Mouse (Mus musculus): Measurements from ENCODE around the gene Cux2.

Gene Cux2

DNA sequence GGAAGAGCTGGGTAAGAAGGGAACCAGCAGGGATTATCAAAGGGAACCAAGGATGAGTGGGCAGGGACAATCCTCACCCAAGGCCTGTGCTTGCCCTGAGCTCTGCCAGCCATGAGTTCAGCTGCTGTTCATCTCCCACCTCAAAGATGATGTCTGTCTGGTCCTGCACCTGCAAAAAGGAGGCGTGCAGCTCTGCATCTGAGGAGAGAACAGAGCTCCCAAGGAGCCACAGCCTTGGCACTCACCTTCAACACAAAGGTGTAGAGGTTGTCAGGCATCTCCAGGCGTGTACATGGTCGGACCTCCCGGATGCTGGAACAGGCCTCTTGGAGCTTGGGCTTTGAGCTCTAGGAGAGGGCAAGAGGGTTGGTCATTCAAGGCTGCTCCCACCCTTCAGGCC is 231.0 kb downstream of the Cux2 start:
- DNase-seq (ENCODE audit: low spot score) = no peak

DNA sequence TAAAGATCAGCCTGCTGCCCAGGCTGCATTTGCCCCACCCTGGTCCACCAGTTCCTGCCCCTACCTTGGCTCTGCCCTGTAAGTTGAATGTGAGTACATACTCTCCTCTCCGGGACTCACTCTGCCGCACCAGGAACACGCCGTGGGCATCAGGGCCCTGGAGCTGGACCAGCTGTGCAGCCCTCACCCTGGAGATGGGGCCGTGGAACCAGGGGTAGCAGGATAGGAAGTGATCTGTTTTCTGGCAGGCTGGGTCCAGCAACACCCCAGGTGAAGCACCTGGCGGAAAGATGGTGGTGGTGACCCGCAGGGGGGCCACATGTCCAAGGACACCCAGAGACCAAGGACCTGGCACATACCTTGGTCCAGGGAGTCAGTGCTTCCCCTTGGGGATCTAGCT is 231.5 kb downstream of the Cux2 start:
- no peak for DNase-seq (ENCODE audit: low spot score)

DNA sequence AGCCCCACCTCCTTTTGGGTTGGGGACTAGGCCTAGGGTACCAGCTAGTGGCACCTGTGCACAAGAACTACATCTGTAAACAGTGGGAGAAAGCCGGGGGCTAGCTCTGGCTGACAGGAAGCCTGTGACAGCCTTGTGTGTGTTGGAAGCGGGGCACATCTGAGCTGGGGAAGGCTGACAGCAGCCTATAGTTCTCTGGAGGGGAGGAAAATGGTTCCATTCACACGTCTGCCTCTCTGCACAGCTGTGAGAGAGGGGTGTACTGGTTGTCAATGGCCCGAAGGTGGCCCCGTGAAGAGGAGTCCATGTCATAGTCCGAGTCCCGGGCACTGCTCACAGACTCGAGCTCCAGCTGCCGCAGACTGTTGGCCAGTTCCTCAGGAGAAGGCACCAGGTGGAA is 232.4 kb downstream of the Cux2 start:
- DNase-seq (ENCODE audit: low spot score) = no peak

DNA sequence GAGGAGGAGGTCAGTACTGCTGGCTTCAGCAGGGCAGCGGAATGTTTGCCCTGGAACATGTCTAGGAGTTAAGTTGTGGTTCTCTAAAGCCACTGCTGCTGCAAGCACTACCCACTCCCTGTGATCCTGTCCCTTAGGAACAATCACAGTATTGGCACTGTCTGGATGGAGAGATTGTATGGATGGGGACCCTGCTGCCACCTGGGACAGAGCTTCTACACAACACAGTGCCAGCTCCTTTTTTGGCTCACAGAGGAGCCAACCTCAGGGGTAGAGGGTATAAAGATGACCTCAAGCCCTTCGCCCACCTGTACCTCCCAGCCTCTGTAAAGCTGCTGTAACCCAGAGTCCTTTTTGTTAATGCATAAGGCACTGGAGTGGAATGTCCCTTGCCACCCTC is 233.3 kb downstream of the Cux2 start:
- DNase-seq (ENCODE audit: low spot score) = no peak

DNA sequence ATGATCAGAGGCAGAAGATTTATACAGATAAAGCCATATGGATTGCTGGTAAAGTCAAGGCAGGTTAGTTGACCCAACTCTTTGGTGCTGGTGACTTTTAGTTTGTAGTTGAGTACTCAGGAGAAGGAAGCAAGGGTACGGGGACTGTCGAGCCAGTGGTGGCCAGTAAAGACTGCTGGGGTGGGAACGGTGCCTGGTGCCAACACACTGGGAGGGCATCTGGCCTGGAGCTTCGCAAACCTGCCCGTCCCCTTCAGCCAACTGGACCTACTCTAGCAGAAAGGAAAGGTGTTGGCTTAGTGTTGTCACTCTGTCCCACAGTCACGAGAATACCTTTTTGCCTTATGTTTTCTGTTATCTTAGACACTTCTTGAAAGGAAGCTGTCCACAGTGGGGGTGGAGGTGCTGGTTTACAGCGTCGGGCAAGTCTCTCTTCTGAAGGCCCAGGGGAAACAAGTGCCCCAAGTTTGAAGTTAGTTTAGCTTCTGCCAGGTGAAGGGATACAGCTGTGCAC is 234.0 kb downstream of the Cux2 start:
- no peak for DNase-seq (ENCODE audit: low spot score)

- DNase-seq (ENCODE audit: low spot score) = peak; percentile 58
Measured at GRCm38 (mm10) chr5:121815067-121815466, 234.8 kb downstream of the Cux2 start.

DNA sequence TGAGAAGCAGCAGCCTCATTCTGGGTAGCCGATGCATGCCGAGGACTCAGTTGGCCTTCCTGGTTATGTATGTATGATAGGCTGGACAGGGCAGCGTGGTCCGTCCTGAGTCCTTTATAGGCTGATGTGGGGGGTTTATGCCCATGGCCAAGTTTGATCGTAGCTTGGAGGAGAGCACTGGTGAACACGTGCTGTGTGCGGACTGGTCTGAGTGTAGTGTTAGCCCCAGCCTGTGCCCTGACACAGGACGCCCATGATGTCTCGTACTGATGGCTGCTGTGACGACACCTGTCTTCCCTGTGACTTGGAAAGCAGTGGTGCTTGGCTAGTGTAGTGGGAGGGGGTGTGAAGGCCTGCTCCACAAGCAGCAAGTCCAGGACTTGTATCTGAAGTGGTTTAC is 236.2 kb downstream of the Cux2 start:
- no peak for DNase-seq (ENCODE audit: low spot score)

DNA sequence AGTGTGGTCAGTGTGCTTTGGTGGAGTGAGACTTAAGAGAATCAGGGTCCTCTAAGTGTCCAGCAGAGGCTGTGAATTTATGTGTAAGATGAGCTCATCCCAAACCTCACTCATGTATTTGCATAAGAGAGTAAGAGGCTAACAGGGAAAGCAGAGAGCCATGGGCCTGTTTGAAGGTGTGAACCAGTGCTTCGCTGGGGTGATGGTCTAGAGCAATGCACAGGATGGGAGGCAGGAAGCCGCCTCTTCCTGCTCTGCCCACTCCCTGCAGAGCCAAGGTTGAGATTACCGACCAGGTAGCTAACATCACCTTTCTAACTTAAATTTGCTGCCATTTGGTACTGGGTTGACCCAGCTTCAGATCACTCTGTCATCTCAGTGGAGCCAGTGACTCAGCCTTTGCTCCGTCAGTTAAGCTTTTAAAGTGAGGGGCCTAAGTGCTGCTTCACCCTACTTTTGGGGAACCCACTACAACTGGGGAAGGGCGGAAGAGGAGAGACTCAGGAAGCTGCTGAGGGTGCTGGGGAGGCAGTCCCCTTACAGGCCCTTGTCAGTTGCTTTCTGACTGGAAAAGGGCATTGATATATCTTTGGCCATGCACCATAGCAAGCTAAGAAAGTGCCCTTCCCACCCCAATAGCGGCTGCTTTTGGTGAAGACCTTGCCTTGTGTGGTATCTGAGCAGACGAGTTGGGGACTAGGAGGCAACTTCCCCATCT is 237.2 kb downstream of the Cux2 start:
- no peak for DNase-seq (ENCODE audit: low spot score)

GRCm38 (mm10) chr5:121811485-121811931 is 238.4 kb downstream of the Cux2 start:
- no peak for DNase-seq (ENCODE audit: low spot score)

DNA sequence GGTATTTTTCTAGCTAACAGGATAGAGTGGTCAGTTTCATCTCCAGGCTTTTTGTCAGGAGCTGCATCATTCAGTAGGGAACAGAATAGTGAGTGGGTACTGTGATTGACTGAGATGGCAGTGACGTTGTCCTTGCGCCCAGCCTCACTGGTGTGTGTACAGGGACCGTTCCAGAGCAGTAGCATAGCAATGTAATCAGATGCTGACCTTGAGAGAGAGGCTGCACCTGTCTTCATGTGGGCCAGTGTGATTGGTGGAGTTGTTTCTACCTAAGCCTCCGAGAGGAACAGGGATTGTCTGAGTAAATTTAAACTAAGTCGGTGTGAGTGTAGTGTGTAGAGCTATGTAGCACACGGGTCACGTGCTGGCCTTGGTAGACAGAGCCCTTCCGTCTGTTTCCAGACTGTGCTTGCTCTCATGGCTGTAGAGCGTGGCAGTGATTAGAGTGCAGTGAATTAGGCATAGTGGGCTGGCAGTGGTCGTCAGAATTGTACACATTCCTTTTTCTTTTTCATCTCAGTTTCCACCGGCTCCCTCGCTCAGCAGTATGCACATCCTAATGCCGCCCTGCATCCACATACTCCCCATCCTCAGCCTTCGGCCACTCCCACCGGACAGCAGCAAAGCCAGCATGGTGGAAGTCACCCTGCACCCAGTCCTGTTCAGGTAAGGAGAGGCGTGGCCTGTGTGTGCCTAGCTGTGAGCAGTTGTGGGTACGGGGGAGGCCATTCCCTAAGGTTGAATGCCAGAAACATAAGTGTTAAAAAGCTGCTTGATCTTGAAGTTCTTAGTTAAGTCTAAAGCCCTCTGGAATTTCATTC is 239.4 kb downstream of the Cux2 start:
- no peak for DNase-seq (ENCODE audit: low spot score)

DNA sequence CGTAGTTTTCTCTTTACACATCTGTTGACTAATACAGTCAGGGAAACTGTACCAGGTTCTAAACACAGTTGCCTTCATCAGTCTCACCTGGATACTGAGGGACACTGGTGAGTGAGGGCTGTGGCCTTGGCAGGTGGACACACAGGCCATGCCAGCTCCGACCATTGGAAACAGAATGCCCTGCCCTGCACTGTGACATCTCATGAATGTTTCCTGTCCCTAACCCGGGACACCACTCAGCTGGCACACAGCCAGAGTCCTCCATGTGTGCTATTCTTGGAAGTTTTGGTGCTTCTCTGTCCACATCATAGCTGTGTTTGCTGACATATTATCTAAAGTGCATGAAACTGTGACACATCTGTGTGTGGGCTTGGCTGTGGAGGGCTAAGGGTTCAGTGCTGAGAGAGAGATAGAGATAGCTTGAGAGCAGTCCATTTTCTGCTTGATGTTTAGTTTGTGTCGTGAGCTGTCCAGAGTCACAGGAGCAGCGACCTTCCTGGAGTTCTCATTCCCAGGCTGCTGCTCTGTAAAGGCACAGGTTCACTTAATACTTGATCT is 240.2 kb downstream of the Cux2 start:
- DNase-seq (ENCODE audit: low spot score) = no peak

DNA sequence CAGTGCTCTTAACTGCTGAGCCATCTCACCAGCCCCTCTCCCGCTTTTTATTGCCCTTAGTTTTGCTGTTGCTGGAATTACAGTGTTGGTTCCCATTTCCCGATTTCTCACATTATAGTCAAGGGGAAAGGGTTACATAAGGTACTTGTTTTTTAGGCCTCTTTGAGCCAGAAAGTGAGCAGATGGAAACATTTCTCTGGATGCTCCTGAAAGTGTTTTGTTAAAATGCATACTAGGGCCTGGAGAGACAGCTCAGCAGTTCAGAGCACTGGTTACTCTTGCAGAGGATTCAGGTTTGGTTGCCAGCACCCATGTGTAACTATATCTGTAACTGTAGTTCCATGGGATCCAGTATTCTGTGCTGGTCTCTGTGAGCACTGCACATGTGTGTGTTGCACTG is 241.7 kb downstream of the Cux2 start:
- DNase-seq (ENCODE audit: low spot score) = no peak

- DNase-seq (ENCODE audit: low spot score) = no peak
Measured at GRCm38 (mm10) chr5:121807186-121807585, 242.7 kb downstream of the Cux2 start.
